Mouse (Mus musculus) common myeloid progenitor, adult 5-6 weeks (primary cell): ENCODE measurements at regions not wholly inside any gene's neighbourhood (a gene's known extent, or its start where the extent isn't known, plus 50 kb on each side); places are given as distances from the start of the nearest gene placed in this dataset.
A peak's percentile ranks its signal among the peaks of the same experiment; 100 is the strongest.

ENCODE experiments used
- ATAC-seq: replicated peaks from 2 replicates; pipeline ENCODE4 v1.8.0; 2016; ENCODE audit warnings: low read depth, mild to moderate bottlenecking, moderate TSS enrichment, inconsistent platforms; ENCODE audit not compliant: poor library complexity, severe bottlenecking

- 0 out of 2 replicates have a peak, but pooled peaks have one; percentile 47 for ATAC-seq
Observed at GRCm38 (mm10) chr11:57432299-57432698, 86.1 kb downstream of the Fam114a2 start.

DNA sequence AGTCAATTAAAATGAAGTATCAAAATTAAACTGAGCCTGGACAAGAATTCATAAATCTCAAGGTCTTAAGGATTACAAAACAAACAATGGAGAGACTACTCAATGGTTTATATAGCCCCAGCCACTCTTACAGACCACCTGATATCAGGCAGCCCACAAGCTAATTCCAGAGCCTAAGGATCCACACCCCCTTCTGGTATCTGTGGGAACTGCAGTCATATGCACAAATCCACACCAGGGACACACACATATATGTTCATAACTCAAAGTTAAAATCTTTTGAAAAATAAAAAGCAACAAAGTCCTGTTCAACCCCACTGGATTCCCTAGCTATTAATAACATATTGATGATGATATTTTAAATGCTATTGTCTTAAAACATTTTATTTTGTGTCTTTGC is 86.5 kb downstream of the Fam114a2 start:
- ATAC-seq = no peak

DNA sequence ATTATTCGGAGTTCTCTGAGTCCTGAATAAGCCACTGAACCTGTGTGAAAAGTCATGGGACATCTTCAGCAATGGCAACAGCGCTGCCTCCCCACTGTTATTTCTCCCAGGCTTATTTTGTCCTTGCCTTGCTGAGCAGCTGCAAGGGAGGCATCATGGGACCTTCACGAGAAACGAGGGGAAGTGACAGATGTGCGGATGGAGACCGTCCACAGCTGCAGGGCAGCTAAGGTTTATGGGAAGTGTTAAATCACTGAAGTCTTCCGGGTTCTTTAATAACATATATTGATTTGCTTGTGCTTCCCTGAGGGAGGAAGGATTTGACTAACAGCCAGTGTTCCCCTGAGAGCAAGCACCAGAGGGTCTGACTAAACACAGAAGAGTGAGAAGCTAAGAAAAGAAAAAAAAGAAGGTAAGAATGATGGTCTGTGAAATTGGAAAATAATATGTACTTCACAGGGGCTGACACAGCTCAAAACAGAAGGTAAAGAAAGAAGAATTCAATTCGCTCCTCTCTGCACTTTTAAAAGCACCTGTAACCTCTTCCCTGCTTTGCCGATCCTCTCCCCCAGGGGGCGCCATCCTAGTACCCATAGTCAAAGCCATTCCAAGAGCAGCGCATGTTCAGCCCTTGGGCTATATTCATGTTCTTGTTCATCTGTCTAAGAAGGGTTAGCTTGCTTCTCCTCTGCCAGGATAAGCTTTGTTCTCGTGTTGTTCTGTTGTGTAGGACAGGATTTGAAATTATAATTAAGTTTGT is 92.2 kb downstream of the Fam114a2 start:
- no peak for ATAC-seq

DNA sequence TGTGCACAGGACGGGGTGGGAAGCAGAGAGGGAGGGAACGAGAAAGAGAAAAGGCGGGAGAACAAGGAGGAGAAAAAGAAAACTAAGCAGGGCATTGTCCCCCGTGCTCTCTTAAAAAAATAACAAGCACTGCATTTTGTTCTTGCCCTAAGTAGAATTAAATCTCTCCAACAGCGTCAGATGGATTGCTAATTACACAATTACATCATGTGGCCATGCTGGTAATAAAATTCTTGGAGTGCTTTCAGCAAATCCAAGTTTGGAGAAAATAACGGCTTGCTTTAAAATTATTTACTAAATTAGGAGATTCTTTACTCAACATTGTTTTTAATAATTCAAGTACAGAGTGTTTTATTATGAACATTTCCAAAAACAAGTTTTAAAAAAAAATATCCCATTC is 99.0 kb downstream of the Fam114a2 start:
- ATAC-seq = no peak

GRCm38 (mm10) chr11:57416011-57416410 is 102.4 kb downstream of the Fam114a2 start:
- ATAC-seq = no peak

GRCm38 (mm10) chr11:57415167-57415566 is 103.2 kb downstream of the Fam114a2 start:
- ATAC-seq = no peak

- ATAC-seq = no peak
Observed at GRCm38 (mm10) chr11:57414697-57415096, 103.7 kb downstream of the Fam114a2 start.

- ATAC-seq = no peak
Observed at GRCm38 (mm10) chr11:57413271-57413670, 105.1 kb downstream of the Fam114a2 start.

DNA sequence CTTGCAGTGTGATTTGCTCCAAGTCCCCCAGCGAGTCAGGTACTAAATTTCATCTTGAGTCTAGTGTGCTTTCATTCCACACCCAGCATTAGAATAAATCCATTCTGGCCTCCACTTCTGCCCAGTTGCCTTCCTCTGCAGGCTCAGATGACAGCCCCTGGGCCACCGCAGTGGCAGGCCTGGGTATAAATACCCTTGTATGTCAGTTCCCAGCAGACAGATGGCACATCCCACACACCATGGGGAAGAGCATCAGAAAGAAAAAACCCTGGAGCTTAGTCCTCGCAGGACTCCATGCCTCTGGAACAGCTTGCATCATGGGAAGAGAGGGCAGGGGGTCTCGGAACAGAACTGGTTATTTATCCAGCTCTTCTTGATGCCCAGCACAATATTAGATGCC is 105.7 kb downstream of the Fam114a2 start:
- no peak for ATAC-seq

- ATAC-seq = no peak
Observed at GRCm38 (mm10) chr11:57404172-57404571, 114.2 kb downstream of the Fam114a2 start.

GRCm38 (mm10) chr11:57401610-57402009 is 116.8 kb downstream of the Fam114a2 start:
- ATAC-seq = no peak

GRCm38 (mm10) chr11:57399366-57399765 is 119.1 kb downstream of the Fam114a2 start:
- no peak for ATAC-seq

DNA sequence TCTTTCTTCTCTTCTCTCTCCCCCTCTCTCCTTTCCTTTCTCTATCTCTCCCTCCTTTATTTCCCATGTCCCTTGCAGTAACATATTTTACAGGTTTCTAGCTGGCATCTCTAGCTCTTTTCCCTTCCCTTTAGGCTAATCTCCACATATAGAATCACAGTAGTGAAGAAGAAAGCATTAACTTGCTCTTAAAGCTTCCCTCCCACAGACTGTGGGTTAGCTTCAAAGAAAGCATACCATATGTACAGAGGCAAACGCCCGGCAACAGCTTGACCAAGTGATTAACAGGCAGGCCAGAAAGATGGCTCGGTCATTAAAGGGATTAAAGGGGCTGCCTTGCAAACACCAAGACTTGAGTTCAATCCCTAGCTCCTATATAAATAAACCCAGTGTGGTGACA is 122.0 kb downstream of the Fam114a2 start:
- ATAC-seq = no peak

DNA sequence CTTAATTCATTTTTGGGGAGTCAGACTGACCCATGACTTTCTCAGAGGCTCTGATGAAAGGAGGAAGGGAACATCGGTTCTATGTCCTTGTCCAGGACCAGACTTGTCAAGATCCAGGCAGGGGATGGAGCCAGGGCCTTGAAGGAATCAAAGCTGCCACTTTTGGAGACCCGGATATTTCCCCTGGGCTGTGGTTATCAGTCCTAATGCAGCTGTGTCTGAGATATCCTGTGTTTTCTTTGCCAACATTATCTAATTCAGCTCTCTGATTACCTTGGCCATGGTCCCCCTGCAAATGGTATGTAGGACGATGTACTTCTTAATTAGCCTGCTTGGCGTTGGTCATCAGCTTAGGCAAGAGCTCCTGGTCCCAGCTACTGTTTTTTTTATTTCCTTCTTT is 127.6 kb downstream of the Fam114a2 start:
- ATAC-seq = no peak
